Mouse (Mus musculus) midbrain, embryonic 10.5 days (tissue): ENCODE measurements around the gene Elmod2. TPM values are rescaled to one million over a fixed set of nuclear protein-coding genes. Genes with fewer than 3 reads are reported as not detected.
"Not testable (repeated sequence)": the region's sequence is repeated elsewhere in the genome, so short reads cannot be mapped to it uniquely, and the experiment has no call there.

Experiments used
- DNase-seq: peaks from one replicate; pipeline ENCODE4 v3.0.0-alpha.2; 2017; ENCODE audit warnings: low spot score
- H3K27ac ChIP-seq: fragments of 300-500 bp; sonication (generic); replicated peaks from 2 replicates; pipeline ENCODE4 v1.5.1; 2016; ENCODE audit warnings: mild to moderate bottlenecking
- H3K27me3 ChIP-seq: fragments of 300-500 bp; sonication (generic); 2 replicates; pipeline ENCODE4 v1.6.1; 2016; ENCODE audit warnings: low read depth, mild to moderate bottlenecking; ENCODE audit not compliant: poor library complexity, severe bottlenecking
- H3K36me3 ChIP-seq: fragments of 300-500 bp; sonication (generic); 2 replicates; pipeline ENCODE4 v1.6.1; 2016; ENCODE audit warnings: mild to moderate bottlenecking, moderate library complexity
- H3K4me1 ChIP-seq: fragments of 300-500 bp; sonication (generic); 2 replicates; pipeline ENCODE4 v1.6.1; 2016
- H3K4me3 ChIP-seq: fragments of 300-500 bp; sonication (generic); 2 replicates; pipeline ENCODE4 v1.5.1; 2016; ENCODE audit warnings: mild to moderate bottlenecking, moderate library complexity
- H3K9me3 ChIP-seq: fragments of 300-500 bp; sonication (generic); replicated peaks from 2 replicates; pipeline ENCODE4 v1.6.1; 2016; ENCODE audit warnings: mild to moderate bottlenecking
- WGBS: fragments of 180-500 bp; shearing (Covaris S2); methylation state at CpG from one replicate; pipeline ENCODE4 v1.1.7; 2016; 5-methylcytosine and 5-hydroxymethylcytosine counted together
- polyA plus RNA-seq: library from polyadenylated mRNA; unstranded; fragments of >200 nt; fragmentation: Nextera tagmentation; extraction: Ambion mirVana; gene quantifications from 2 replicates; pipeline ENCODE4 v1.2.1, GENCODE M21; 2016

Elmod2 gene
- polyA plus RNA-seq, 1 experiment from 2014 or later = 20.2 TPM

DNA sequence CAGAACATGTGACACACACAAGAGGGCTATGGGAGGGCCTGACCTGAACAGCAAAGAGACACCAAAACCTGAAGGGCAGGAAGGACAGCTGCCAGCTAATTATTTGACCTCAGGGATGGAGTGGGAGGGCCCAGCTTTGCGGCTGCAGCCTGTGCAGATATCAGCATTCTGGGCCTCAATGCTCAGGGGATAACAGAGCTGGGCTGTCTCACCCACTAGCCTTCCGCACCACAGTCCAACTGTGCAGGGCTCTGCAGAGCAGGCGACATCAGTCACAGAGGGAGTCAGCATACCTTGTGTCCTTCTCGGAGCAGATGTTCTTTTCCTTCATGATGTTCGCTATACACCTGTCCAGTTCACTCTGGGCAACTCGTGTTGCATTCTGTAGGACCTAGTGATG, 9.9 kb downstream of the Elmod2 start:
- H3K4me1 ChIP-seq = peaks cover 5% of the 10 kb centered on the region; the same call in 1 of the 2 replicates
- no peaks in the 10 kb centered on the region for H3K27me3 ChIP-seq
- H3K36me3 ChIP-seq = peaks cover 64% of the 10 kb centered on the region
- WGBS = 89% methylated on average over 6 of the region's 6 CpGs
- no peak overlapping the region for H3K4me3 ChIP-seq
- H3K27ac ChIP-seq = no peak overlapping the region
- no peaks in the 10 kb centered on the region for H3K9me3 ChIP-seq
- DNase-seq = no peak

DNA sequence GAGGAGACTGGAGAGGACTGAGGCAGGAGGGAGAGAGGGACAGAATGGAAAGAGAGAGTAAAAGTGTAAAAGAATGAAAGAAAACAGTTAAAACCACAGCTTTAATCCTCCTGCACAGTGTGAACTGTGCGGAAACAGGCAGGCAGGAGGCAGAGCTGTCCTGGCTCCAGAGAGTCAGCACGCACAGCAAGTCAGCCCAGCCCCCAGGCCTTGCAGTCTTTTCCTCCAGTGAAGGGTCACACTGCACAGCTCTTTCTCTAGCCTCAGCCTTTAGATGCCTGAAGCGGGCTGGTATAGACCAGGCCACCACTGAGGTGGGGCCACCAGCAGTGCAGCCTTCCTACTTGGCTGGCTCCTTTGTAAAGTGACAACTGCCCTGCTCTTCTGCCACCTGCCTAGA, 11.7 kb downstream of the Elmod2 start:
- Histone ChIP-seq H3K27me3 (no peaks in the 10 kb centered on the region), H3K4me3 (no peak overlapping the region), H3K36me3 (peaks cover 76% of the 10 kb centered on the region), H3K27ac (no peak overlapping the region), H3K9me3 (no peaks in the 10 kb centered on the region), H3K4me1 (peaks cover 5% of the 10 kb centered on the region; the same call in 1 of the 2 replicates)
- WGBS = 31% methylated on average over 3 of the region's 3 CpGs
- DNase-seq = peak; percentile 25

DNA sequence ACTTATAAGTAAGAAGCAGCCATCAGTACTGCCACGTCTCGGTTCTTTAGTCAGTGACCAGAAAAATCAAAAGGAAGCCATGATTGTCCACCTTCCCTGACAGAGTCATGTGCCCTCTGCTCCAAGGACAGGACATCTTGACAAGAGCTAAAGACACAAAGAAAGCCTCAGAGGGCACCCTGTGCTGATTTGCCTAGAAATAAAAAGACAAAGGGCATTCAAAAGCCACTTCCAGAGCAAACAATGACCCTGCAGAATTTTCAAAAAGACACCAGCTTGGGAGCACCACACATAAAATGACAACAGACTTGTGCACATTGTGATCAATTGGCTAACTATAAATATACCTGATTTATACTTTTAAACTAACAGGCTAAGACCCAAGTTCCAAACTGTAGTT, 16.6 kb downstream of the Elmod2 start:
- WGBS = 82% methylated on average over 2 of the region's 2 CpGs
- no peak overlapping the region for H3K4me3 ChIP-seq
- no peak overlapping the region for H3K27ac ChIP-seq
- DNase-seq = no peak
- H3K9me3 ChIP-seq = no peaks in the 10 kb centered on the region
- H3K36me3 ChIP-seq = peaks cover 68% of the 10 kb centered on the region
- no peaks in the 10 kb centered on the region for H3K27me3 ChIP-seq
- peaks cover 4% of the 10 kb centered on the region; the same call in 1 of the 2 replicates for H3K4me1 ChIP-seq

DNA sequence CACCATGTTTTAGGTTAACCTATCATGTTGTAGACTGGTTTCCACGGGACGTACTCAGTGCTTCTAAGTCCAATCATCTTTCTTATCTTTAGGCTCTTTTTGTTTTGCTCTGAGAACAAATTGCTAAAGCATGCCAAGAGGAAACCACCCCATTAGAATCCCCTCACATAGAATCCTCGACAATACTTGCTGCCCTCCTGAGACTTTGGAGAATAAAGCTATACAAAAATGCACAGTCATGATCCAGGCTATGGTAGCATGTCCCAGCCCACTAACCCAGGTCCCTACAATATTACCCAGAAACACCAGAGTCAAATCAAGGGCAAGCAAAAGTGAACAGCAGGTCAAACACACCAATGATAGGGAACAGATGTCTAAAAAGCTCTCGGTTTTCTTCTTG, 17.2 kb downstream of the Elmod2 start:
- H3K4me3 ChIP-seq, H3K27me3 ChIP-seq, H3K27ac ChIP-seq, H3K9me3 ChIP-seq, H3K4me1 ChIP-seq, DNase-seq: not testable (repeated sequence)
- peaks cover 64% of the 10 kb centered on the region for H3K36me3 ChIP-seq
- WGBS = 79% methylated on average over 4 of the region's 4 CpGs

DNA sequence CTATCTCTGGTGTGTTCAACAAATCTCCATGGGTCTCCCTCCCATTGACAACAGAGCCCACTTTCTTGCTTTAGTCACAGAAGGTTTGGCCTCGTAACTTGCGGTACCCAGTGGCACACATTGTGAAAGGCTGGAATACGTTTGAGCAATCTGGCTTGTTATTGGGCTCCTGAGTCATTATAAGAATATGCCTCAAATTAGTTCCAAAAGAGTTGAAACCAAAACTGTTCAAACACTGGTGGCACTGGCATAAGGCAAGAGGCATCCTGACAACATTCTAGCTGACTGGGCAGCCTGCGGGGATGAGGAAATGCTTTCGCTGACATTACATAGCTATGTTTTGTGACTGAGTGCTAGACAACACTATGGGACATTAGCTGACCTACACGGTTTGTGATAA, 22.4 kb downstream of the Elmod2 start:
- DNase-seq = no peak
- Histone ChIP-seq H3K4me3 (no peak overlapping the region), H3K9me3 (no peaks in the 10 kb centered on the region), H3K4me1 (no peaks in the 10 kb centered on the region), H3K27ac (no peak overlapping the region), H3K27me3 (no peaks in the 10 kb centered on the region), H3K36me3 (0 out of 2 replicates have a peak, but pooled peaks cover 21% of the 10 kb centered on the region)
- WGBS = 94% methylated on average over 6 of the region's 6 CpGs

DNA sequence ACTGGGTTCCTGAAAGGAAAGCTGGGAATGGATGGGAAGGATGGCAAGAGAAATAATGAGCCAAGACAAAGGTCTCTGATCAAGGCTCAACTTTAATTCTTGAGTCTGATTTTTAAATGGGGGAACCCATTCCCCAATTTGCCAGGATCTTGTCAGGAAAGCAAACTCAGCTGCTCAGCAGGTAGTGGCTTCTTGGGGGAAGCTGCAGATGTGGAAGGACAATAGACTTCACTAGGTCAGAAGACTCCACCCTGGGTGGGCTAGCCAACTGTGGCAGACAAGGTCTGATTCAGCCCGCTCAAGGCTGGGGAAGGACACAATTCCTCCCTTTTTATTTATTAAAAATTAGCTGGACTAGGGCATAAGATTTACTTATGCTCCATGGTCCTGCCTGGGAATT, 27.3 kb downstream of the Elmod2 start:
- Histone ChIP-seq H3K4me1 (no peaks in the 10 kb centered on the region), H3K27ac (no peak overlapping the region), H3K27me3 (no peaks in the 10 kb centered on the region), H3K9me3 (no peaks in the 10 kb centered on the region), H3K4me3 (no peak overlapping the region), H3K36me3 (no peaks in the 10 kb centered on the region)
- DNase-seq = no peak
- WGBS = 90% methylated on average over 1 of the region's 1 CpGs

DNA sequence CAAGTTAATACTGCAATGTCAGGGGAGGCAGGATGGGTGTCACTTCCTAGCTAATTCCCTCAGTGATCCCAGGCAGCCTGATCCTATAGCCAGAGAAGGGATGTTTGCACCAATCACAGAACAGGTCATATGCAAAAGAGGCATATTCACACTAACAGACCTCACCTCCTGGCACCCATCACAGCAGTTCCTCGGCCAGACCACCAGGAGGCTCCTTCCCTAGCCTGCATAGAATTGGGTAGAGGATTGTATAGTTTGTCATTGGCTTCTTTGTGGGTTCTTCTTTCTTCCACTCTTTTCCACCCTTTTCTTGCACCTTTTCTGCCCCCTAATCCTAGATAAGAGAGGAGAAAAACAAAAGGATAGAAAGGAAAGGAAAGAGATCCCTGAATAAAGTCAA, 32.2 kb downstream of the Elmod2 start:
- Histone ChIP-seq H3K27ac (no peak overlapping the region), H3K36me3 (no peaks in the 10 kb centered on the region), H3K4me1 (no peaks in the 10 kb centered on the region), H3K9me3 (no peaks in the 10 kb centered on the region), H3K27me3 (no peaks in the 10 kb centered on the region), H3K4me3 (no peak overlapping the region)
- DNase-seq = no peak
- WGBS = 64% methylated on average over 1 of the region's 1 CpGs

DNA sequence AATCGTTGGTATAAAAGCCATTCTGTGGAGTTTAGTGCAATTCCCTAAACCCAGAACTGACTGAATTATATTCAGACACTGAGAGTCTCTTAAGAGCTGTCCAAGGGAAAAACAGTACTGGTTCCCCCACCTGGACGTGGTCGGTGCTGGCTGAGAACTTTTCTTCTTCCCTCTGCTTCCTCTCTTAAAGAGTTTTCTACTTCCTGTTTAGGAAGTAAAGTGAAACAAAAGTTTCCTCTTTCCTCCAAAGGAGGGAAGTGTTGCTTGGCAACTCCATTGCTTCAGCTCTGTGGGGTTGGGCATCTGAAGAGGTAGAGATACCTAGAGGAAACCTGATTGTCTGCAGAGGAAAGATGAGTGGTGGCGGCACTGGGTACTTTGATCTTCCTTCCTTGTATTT, 34.9 kb downstream of the Elmod2 start:
- Histone ChIP-seq H3K4me3 (no peak overlapping the region), H3K36me3 (no peaks in the 10 kb centered on the region), H3K27ac (no peak overlapping the region), H3K4me1 (0 out of 2 replicates have a peak, but pooled peaks cover 3% of the 10 kb centered on the region), H3K9me3 (no peaks in the 10 kb centered on the region), H3K27me3 (no peaks in the 10 kb centered on the region)
- DNase-seq = no peak
- WGBS = 90% methylated on average over 4 of the region's 4 CpGs

DNA sequence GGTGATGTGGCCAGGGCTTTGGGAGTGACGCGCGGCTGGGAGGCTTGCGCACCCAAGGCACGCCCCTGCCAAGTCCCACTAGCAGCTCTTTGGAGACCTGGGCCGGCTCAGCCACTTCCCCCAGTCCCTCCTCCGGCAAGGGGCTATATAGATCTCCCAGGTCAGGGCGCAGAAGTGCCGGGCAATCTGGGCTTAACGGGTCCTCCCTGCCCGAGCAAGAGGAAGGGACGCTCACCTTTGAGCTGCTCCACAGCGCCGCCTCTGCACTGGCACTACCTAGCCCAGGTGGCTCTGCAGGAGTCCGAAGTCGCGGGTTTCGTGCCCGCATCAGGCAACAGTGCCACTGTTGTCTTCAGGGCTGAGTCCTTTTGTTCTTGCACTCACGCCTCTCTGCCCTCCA, 42.1 kb downstream of the Elmod2 start, which contains the start of gene Ucp1:
TSS of gene Ucp1 (plus strand) at position 177 of the 400 bp plus-strand sequence.
- H3K4me3 ChIP-seq = peak within 1 kb of the TSS; percentile 45
- WGBS = 3% methylated on average over 18 of the region's 20 CpGs
- H3K27ac ChIP-seq = no peak within 1 kb of the TSS
- no peaks in the 10 kb centered on the region for H3K9me3 ChIP-seq
- no peaks in the 10 kb centered on the region for H3K36me3 ChIP-seq
- H3K4me1 ChIP-seq = peaks cover 13% of the 10 kb centered on the region
- peaks cover 32% of the 10 kb centered on the region for H3K27me3 ChIP-seq
- DNase-seq = peak; percentile 21

DNA sequence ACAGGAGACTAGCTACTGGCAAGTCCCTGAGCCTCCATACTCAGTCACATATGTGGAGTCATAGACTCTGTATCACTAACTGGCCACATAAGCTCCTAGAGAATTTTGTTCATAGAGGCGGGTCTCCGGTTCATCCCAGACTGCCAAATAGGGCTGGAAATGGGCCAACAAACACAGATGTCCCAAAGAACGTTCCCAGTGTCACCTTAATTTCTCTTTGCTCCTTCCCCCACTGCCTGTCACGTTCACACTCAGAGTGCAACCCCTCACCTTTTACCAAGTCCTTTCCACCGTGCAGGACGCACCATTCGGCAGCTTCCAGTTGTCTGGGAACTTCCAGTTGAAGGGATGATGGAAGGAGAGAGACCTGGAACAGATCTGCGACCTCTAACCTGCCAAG, 46.9 kb downstream of the Elmod2 start:
- peaks cover 8% of the 10 kb centered on the region for H3K4me1 ChIP-seq
- H3K36me3 ChIP-seq = no peaks in the 10 kb centered on the region
- WGBS = 87% methylated on average over 8 of the region's 8 CpGs
- DNase-seq = no peak
- no peaks in the 10 kb centered on the region for H3K9me3 ChIP-seq
- H3K4me3 ChIP-seq = no peak overlapping the region
- H3K27me3 ChIP-seq = peaks cover 19% of the 10 kb centered on the region
- no peak overlapping the region for H3K27ac ChIP-seq

DNA sequence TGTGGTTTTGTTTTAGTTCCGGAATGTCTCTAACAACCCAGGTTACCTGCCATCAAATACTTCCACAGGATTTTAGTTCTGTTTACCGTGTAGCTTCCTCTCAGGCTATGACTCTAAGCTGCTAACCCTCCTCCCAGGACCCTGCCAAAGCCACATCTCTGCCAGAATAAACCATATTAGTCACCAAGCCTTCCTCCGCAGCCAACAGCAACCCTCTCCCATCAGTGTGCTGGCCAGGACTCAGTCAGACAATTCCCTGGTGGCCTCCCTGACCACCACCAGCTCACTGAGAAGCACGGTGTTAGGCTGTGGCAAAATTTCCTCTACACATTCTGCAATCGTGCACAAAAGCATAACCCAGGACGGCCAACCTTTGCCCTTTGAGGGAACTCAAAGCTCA, 53.9 kb downstream of the Elmod2 start:
- Histone ChIP-seq H3K9me3 (no peaks in the 10 kb centered on the region), H3K4me1 (no peaks in the 10 kb centered on the region; the same call in 1 of the 2 replicates), H3K27me3 (no peaks in the 10 kb centered on the region), H3K36me3 (peaks cover 18% of the 10 kb centered on the region), H3K27ac (no peak overlapping the region), H3K4me3 (no peak overlapping the region)
- no peak for DNase-seq
- 90% methylated on average over 6 of the region's 6 CpGs for WGBS

DNA sequence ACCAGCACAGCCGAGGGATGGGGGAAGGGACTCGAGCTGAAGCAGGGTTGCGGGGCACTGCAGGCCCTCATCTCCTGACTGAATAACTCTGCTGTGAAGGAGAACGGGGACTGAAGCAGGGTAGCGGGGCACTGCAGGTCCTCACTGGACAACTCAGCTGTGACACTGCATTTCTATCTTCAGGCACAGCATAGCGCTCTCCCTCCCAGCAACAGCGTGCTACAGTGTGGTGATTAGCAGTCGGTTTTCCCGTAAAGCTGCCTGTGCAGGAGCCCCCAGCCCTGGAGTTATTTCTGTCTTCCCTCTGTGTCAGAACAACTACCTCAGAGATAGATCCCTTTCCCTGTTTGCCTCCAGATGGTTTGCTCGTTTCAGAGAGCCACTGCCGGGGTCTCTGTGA, 57.8 kb downstream of the Elmod2 start:
- peaks cover 53% of the 10 kb centered on the region for H3K36me3 ChIP-seq
- no peaks in the 10 kb centered on the region for H3K27me3 ChIP-seq
- 72% methylated on average over 11 of the region's 11 CpGs for WGBS
- DNase-seq = no peak
- H3K9me3 ChIP-seq = no peaks in the 10 kb centered on the region
- no peak overlapping the region for H3K4me3 ChIP-seq
- no peaks in the 10 kb centered on the region; the same call in 1 of the 2 replicates for H3K4me1 ChIP-seq
- no peak overlapping the region for H3K27ac ChIP-seq

DNA sequence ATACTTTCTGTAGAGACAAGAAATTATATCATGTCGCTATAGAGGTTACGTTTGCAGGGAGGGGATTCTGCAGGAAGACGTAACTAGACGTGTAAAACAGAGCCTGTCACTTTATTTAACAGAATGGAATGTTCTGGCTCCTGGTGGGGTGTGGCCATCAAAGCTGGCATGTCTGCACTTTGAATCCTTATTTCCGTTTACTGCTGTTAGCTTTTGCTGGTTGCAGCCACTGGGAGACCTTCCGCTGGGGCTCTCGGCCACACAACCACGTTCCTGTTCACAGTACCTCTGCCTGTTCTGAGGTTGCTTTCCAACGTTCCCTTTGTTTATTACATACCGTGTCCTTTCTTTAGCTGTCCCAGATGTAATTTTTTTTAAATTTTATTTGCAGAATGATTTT, 59.8 kb downstream of the Elmod2 start:
- Histone ChIP-seq H3K9me3 (no peaks in the 10 kb centered on the region), H3K4me3 (no peak overlapping the region), H3K36me3 (peaks cover 72% of the 10 kb centered on the region), H3K27ac (no peak overlapping the region), H3K27me3 (no peaks in the 10 kb centered on the region), H3K4me1 (no peaks in the 10 kb centered on the region; the same call in 1 of the 2 replicates)
- WGBS = 89% methylated on average over 10 of the region's 10 CpGs
- DNase-seq = no peak

DNA sequence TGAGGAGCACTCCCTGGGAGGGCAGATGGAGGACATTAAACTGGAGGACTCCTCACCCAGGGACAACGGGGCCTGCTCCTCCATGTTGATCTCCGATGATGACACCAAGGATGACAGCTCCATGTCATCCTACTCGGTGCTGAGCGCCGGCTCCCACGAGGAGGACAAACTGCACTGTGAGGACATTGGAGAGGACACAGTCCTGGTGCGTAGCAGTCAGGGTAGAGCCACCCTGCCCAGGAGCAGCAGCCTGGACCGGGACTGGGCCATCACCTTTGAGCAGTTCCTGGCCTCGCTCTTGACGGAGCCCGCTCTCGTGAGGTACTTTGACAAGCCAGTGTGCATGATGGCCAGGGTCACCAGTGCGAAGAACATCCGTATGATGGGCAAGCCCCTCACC, 61.1 kb downstream of the Elmod2 start:
- H3K9me3 ChIP-seq = no peaks in the 10 kb centered on the region
- peaks cover 82% of the 10 kb centered on the region for H3K36me3 ChIP-seq
- WGBS = 96% methylated on average over 14 of the region's 14 CpGs

More for the DNA sequence above, 61.1 kb downstream of the Elmod2 start:
- DNase-seq = no peak
- no peak overlapping the region for H3K27ac ChIP-seq
- H3K27me3 ChIP-seq = no peaks in the 10 kb centered on the region
- no peaks in the 10 kb centered on the region; the same call in 1 of the 2 replicates for H3K4me1 ChIP-seq
- no peak overlapping the region for H3K4me3 ChIP-seq
